Mouse (Mus musculus) midbrain, embryonic 14.5 days (tissue): ENCODE results near the gene Cbx8. TPM values are rescaled to one million over a fixed set of nuclear protein-coding genes. Genes with fewer than 3 reads are reported as not detected.

Experiments
- ATAC-seq: fragments of 200-750 bp; cut with Nextera tagmentation; 2 replicates; pipeline ENCODE4 v1.8.0; 2017; ENCODE audit warnings: moderate number of reproducible peaks, moderate library complexity; ENCODE audit not compliant: low FRiP score, low TSS enrichment
- DNase-seq: peaks from one replicate; pipeline ENCODE4 v3.0.0-alpha.2; 2015
- H3K27ac ChIP-seq: fragments of 300-500 bp; sonication (generic); replicated peaks from 2 replicates; pipeline ENCODE4 v1.5.1; 2014; ENCODE audit warnings: mild to moderate bottlenecking, low read depth, low read length, moderate library complexity
- H3K27me3 ChIP-seq: fragments of 300-500 bp; sonication (generic); 2 replicates; pipeline ENCODE4 v1.6.1; 2014; ENCODE audit warnings: low read length, control low read depth, mixed read lengths; ENCODE audit not compliant: control insufficient read depth, insufficient read depth
- H3K36me3 ChIP-seq: fragments of 300-500 bp; sonication (generic); 2 replicates; pipeline ENCODE4 v1.6.1; 2014; ENCODE audit warnings: low read length, control low read depth; ENCODE audit not compliant: control insufficient read depth, insufficient read depth
- H3K4me1 ChIP-seq: fragments of 300-500 bp; sonication (generic); 2 replicates; pipeline ENCODE4 v1.6.1; 2014; ENCODE audit warnings: mild to moderate bottlenecking, antibody characterized with exemption, low read length, control low read depth; ENCODE audit not compliant: control insufficient read depth, insufficient read depth
- H3K4me2 ChIP-seq: fragments of 300-500 bp; sonication (generic); 2 replicates; pipeline ENCODE4 v1.6.1; 2014; ENCODE audit warnings: mild to moderate bottlenecking, low read length, moderate library complexity
- H3K4me3 ChIP-seq: fragments of 300-500 bp; sonication (generic); replicated peaks from 2 replicates; pipeline ENCODE4 v1.5.1; 2014; ENCODE audit warnings: low read depth, low read length
- H3K9ac ChIP-seq: fragments of 300-500 bp; sonication (generic); replicated peaks from 2 replicates; pipeline ENCODE4 v1.6.1; 2014; ENCODE audit warnings: mild to moderate bottlenecking, low read length, moderate library complexity
- H3K9me3 ChIP-seq: fragments of 300-500 bp; sonication (generic); 2 replicates; pipeline ENCODE4 v1.6.1; 2016; ENCODE audit warnings: low read length, control low read depth, mixed read lengths; ENCODE audit not compliant: control insufficient read depth
- WGBS: fragments of 180-500 bp; shearing (Covaris S2); extraction: QIAGEN DNeasy Blood & Tissue Kit; methylation state at CpG from one replicate; pipeline ENCODE4 v1.1.7; 2014; 5-methylcytosine and 5-hydroxymethylcytosine counted together
- polyA plus RNA-seq: library from polyadenylated mRNA; unstranded; fragments of >200 nt; fragmentation: Nextera tagmentation; extraction: Ambion mirVana; gene quantifications from 2 replicates; pipeline ENCODE4 v1.2.1, GENCODE M21; 2014

Cbx8 gene
- polyA plus RNA-seq, 1 experiment from 2014 or later: 11.5 TPM

- Histone ChIP-seq H3K4me1 (no peaks in the 10 kb centered on the region), H3K4me3 (no peak overlapping the region), H3K9me3 (no peaks in the 10 kb centered on the region), H3K27me3 (peaks cover 3% of the 10 kb centered on the region; the same call in 1 of the 2 replicates), H3K9ac (no peak overlapping the region), H3K27ac (no peak overlapping the region), H3K4me2 (no peak overlapping the region), H3K36me3 (no peaks in the 10 kb centered on the region)
- 53% methylated on average over 7 of the region's 7 CpGs for WGBS
- ATAC-seq (no peak), DNase-seq (no peak)
These were observed 23.3 kb downstream of the Cbx8 start for GRCm38 (mm10) chr11:119017506-119017905.

GRCm38 (mm10) chr11:119014455-119014854, 26.3 kb downstream of the Cbx8 start:
- Histone ChIP-seq H3K4me3 (no peak overlapping the region), H3K27ac (no peak overlapping the region), H3K27me3 (no peaks in the 10 kb centered on the region), H3K4me2 (no peak overlapping the region), H3K9me3 (no peaks in the 10 kb centered on the region), H3K4me1 (no peaks in the 10 kb centered on the region), H3K9ac (no peak overlapping the region), H3K36me3 (no peaks in the 10 kb centered on the region)
- 86% methylated on average over 7 of the region's 7 CpGs for WGBS
- ATAC-seq (no peak), DNase-seq (no peak)

- no peak overlapping the region for H3K27ac ChIP-seq
- ATAC-seq: no peak
- 24% methylated on average over 21 of the region's 21 CpGs for WGBS
These were observed 33.0 kb downstream of the Cbx8 start for GRCm38 (mm10) chr11:119007461-119008456.

GRCm38 (mm10) chr11:119006462-119006861, 34.3 kb downstream of the Cbx8 start:
- WGBS: 71% methylated on average over 3 of the region's 3 CpGs
- DNase-seq (no peak), ATAC-seq (no peak)
- Histone ChIP-seq H3K4me1 (no peaks in the 10 kb centered on the region), H3K9me3 (no peaks in the 10 kb centered on the region), H3K27me3 (no peaks in the 10 kb centered on the region), H3K4me2 (no peak overlapping the region), H3K4me3 (no peak overlapping the region), H3K9ac (no peak overlapping the region), H3K27ac (no peak overlapping the region), H3K36me3 (no peaks in the 10 kb centered on the region)

More at GRCm38 (mm10) chr11:119007461-119008456, 33.0 kb downstream of the Cbx8 start:
- H3K27me3 ChIP-seq: no peaks in the 10 kb centered on the region
- peak overlapping the region; percentile 42 for H3K4me2 ChIP-seq
- H3K4me3 ChIP-seq: peak overlapping the region; percentile 18; the same call in 1 of the 2 replicates
- H3K9me3 ChIP-seq: no peaks in the 10 kb centered on the region
- peak; percentile 61 for DNase-seq
- H3K36me3 ChIP-seq: no peaks in the 10 kb centered on the region
- peak overlapping the region; percentile 21; the same call in 1 of the 2 replicates for H3K9ac ChIP-seq
- no peaks in the 10 kb centered on the region for H3K4me1 ChIP-seq

GRCm38 (mm10) chr11:119005547-119006275, 35.1 kb downstream of the Cbx8 start:
- Histone ChIP-seq H3K4me1 (no peaks in the 10 kb centered on the region), H3K4me3 (no peak overlapping the region), H3K27me3 (no peaks in the 10 kb centered on the region), H3K27ac (no peak overlapping the region), H3K4me2 (no peak overlapping the region), H3K9ac (no peak overlapping the region), H3K9me3 (no peaks in the 10 kb centered on the region), H3K36me3 (no peaks in the 10 kb centered on the region)
- 91% methylated on average over 10 of the region's 10 CpGs for WGBS
- ATAC-seq (no peak), DNase-seq (no peak)

- peaks cover 15% of the 10 kb centered on the region for H3K4me1 ChIP-seq
- ATAC-seq: no peak
- no peak overlapping the region for H3K27ac ChIP-seq
- H3K36me3 ChIP-seq: no peaks in the 10 kb centered on the region
- 73% methylated on average over 4 of the region's 4 CpGs for WGBS
- no peak overlapping the region for H3K4me3 ChIP-seq
- no peak overlapping the region for H3K4me2 ChIP-seq
- no peaks in the 10 kb centered on the region for H3K27me3 ChIP-seq
- no peak for DNase-seq
- H3K9me3 ChIP-seq: no peaks in the 10 kb centered on the region
- H3K9ac ChIP-seq: no peak overlapping the region
These were observed 39.2 kb downstream of the Cbx8 start for GRCm38 (mm10) chr11:119001493-119002128.

GRCm38 (mm10) chr11:119000877-119001276, 39.9 kb downstream of the Cbx8 start:
- Histone ChIP-seq H3K4me3 (no peak overlapping the region), H3K36me3 (no peaks in the 10 kb centered on the region), H3K27me3 (no peaks in the 10 kb centered on the region), H3K27ac (no peak overlapping the region), H3K9ac (no peak overlapping the region), H3K9me3 (no peaks in the 10 kb centered on the region), H3K4me2 (no peak overlapping the region), H3K4me1 (peaks cover 15% of the 10 kb centered on the region)
- 71% methylated on average over 2 of the region's 2 CpGs for WGBS
- DNase-seq (no peak), ATAC-seq (no peak)

GRCm38 (mm10) chr11:118999361-118999804, 41.4 kb downstream of the Cbx8 start:
- 2% methylated on average over 26 of the region's 26 CpGs for WGBS
- H3K9ac ChIP-seq: no peak overlapping the region
- DNase-seq (peak; percentile 89), ATAC-seq (peak; percentile 60)
- H3K27me3 ChIP-seq: no peaks in the 10 kb centered on the region
- H3K36me3 ChIP-seq: no peaks in the 10 kb centered on the region
- peak overlapping the region; percentile 20; the same call in 1 of the 2 replicates for H3K4me3 ChIP-seq
- H3K27ac ChIP-seq: peak overlapping the region; percentile 78
- peaks cover 15% of the 10 kb centered on the region for H3K4me1 ChIP-seq
- H3K9me3 ChIP-seq: no peaks in the 10 kb centered on the region
- H3K4me2 ChIP-seq: peak overlapping the region; percentile 57
